Mouse (Mus musculus): ENCODE measurements around the gene Ddx42.
"Not testable (repeated sequence)": the region's sequence is repeated elsewhere in the genome, so short reads cannot be mapped to it uniquely, and the experiment has no call there.

The Ddx42 gene

DNA sequence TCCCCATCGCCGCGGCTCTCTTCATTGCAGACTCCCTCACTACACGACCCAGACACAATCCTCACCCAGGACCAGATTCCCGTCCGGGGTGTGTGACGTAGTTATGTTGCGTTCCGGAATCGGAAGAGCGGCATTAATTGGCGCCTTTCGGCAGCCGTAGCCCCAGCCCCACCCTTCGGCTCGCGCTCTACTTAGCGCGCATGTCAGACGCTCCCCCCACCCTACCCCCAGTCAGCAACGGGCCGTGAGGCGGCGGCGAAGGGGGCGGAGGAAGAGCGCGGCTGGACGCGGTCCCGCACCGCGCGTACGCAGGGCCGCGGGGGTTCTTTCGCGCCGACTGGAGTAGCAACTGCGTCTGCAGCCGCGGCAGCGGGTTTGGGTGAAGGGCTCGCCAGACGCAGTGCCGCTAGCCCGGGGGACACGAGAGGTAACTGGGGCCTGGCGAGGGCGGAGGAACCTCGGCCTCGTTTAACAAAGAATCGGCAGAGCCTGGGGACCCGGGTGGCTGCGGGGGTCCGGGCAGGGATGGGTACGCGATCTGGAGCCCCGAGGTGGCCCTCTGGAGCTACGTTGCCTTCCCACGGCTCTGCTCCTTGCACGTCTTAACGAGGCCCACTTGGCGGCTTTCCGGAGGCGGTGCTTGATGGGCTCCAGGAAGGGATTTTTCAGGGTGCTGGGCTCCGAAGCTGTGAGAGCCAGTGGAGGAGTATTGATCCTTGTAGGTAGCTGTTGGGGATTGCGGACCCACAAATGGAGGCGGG, at the start of gene Ddx42:
Ddx42 (plus strand) TSS at position 197 of the 761 bp plus-strand sequence.
- peak; percentile 92 for DNase-seq (ENCODE audit: low spot score)

DNA sequence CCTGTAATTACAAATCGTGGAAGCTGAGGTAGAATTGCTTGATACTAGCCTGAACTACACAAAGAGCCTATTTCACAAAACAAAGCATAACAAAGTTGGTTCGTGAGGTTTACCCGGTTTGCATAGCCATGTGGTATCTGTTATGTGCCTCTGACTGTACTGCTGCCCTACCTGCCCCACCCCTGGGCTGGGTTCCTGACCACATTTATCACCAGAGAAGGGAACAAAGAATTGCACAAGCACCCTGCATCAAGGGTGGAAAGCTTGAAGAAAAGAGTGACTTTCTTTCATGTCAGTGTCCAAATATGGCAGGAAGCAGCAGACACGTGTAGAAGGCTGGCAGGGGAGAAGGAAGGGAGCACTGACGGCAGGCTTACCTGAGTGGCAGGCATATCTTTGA, 49.3 kb upstream of the Ddx42 start:
- DNase-seq (ENCODE audit: low spot score): no peak

DNA sequence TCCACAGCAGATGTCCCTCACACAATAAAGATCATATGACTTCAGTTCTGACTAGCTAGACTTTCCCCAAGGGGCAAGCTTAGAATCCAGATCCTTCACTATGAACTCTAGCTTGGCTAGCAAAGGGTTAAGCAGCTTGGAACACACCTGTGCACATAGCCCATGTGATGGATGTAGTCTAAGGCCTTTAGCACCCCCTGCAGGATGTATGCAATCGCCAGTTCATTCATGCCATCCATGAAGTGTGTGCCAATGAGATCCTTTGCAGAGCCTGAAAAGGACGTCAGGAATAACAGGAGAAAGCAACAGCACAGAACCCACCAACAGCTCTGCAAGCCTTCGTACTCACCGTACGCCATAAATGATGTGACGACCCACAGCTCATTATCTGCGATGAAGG, 45.9 kb upstream of the Ddx42 start:
- DNase-seq (ENCODE audit: low spot score): no peak

DNA sequence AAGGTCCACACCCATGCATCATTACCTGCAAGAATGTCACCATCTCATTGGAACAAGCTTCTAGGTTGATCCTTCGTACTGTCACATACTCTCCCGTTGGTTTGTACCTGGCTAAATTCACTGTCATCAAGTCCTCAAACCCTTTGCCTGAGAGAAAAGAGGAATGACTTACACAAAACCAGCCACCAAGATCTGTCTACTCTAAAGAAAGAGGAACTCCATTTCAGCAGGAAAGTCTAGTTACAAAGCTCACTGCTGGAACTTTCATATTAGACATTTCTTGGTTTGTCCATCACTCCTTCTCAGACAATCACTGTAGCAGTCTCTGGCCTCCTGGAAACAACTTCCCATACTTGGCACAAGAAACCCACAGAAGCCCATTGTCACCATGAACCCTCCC, 43.5 kb upstream of the Ddx42 start:
- DNase-seq (ENCODE audit: low spot score): no peak

DNA sequence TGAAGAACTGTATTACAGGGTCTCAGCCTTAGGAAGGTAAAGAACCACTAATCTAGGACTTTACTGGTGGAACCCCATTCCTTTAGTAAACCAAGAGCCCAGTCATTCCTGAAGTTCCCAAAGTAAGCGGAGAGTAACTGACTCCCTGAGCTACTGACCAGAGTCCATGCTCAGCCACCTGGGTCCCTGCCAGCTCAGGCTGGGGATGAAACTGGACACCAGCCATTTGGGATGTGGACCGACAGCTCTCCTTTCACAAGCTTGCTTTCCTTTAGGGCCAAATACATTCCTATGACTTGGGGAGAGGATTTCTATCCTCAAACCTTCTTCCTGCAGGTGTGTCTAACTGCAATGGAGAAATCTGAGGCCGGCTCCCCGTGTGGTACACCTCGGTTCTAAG, 42.4 kb upstream of the Ddx42 start:
- no peak for DNase-seq (ENCODE audit: low spot score)

DNA sequence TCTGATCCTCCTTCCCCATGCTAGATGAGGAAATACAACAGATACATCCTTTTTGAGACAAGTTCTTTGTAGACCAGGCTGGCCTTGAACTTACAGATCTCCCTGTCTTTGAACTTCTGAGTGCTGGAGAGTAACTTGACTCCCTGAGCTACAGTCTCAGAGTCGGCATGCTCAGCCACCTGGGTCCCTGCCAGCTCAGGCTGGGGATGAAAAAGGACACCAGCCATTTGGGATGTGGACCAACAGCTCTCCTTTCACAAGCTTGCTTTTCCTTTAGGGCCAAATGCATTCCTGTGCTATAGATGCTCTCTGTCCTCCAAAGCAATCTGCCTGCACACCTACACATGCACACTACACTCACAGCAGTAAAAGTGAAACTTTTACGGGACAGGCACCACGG, 41.6 kb upstream of the Ddx42 start:
- DNase-seq (ENCODE audit: low spot score): no peak

DNA sequence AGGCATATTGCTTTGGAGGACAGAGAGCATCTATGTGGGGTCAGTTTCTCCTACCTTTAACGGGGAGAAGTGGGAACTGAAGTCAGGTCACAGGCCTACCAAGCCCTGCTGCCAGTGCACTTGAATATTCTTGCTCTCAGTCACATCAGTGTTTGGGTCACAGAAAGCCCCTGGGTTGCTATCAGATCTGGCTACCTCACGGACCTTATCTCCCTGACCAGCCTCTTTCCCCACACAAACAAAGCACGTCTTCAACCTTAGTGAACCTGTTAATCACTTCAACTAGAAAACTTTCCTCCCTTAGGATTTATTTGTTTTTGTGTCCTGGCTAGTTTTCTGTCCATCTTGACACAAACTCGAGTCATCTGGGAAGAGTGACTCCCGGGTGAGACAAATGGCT, 40.4 kb upstream of the Ddx42 start:
- no peak for DNase-seq (ENCODE audit: low spot score)

DNA sequence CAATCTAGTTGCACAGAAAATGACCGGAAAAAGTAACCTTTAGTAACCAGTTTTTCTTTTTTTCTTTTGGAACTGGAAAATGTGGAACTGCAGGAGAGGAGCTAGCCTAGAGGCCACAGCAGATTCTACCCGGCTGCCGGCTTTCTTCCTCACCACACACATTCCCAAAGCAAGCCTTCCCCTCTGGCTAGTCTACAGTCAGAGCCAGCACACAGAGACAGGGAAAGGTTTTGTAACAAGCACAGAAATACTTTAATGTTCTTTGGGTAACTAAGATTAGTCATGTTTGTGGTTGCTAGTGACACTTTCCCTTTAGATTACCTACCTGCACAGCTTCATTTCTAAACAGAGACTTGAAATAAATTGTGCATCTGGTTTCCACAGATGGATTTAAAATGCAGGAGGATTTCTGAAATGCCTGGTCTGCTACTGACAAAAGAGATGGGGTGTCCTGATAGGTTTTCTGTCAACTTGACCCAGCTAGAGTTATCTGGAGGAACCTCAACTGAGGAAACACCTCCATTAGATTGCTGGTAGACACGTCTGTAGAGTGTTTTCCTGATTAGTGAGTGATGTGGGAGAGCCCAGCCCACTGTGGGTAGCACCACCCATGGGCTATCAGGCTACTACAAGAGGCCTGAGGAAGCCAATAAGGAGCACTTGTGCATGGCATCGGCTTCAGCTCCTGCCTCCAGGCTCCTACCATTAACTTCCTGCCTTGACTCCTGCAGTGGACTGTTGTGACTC, 38.5 kb upstream of the Ddx42 start:
- DNase-seq (ENCODE audit: low spot score): no peak

DNA sequence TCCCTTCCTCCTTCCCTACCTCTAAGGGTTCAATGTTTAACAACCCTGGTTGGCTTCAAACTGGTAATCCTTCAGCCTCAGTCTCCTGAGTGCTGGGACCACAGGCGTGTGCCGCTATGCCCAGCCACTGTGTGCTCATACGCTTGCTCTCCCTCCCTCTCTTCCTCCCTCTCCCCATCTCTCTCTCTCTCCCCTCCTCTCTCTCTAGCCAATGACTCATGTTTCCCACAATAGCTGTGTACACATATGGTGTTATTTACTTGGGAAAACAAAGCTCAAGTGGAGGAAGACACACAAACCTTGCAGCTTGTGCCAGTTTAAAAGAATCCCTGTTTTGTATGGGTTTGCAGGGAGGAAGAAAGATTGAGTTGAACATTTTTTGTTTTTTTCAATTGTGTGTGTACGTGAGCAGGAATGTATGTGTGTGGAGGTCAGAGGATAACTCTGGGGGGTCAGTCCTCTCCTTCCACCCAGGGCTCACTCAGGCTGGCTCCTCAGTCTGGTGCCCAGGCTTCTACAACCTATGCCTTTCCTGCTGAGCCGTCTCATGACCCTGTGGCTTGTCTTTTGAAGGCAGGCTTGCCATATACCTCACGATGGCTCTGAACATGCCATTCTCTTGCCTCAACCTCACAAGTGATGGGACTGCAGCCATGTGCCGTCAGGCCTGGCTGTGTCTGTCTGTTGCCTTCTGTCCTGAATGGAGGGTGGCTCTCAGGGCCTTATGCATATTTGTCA, 36.8 kb upstream of the Ddx42 start:
- no peak for DNase-seq (ENCODE audit: low spot score)

DNA sequence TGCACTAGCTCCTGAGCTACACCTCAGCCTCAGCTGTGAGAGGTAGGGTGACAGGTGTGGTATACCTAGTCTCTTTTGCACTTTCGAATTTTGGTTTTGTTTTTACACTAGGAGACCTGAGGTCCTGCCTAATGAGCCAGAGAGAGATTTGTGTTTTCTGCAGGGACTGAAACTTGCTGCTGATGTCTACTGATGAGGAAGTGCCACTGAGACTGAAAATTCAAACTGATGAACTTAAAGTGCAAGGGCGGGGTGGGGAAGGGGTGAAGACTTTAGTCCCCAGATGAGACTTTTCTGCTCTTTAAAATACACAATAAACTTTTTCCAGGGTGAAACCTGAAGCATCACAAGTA, 36.3 kb upstream of the Ddx42 start:
- no peak for DNase-seq (ENCODE audit: low spot score)

DNA sequence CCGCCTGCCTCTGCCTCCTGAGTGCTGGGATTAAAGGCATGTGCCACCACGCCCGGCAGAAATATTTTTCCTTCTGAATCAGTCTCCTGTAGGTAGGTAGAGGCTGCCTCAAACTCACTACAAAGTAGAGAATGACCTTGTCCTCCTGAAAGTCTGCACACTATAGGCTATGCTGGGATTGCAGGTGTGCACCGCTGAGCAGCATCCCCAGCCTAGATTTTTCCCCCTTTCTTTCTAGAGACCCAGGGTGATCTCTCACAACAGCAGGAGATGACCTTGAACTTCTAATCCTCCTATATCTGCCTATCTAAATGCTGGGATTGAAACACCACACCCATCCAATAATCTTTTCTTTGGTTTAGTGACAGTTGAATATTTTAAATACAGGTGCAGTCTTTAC, 29.4 kb upstream of the Ddx42 start:
- DNase-seq (ENCODE audit: low spot score): no peak

DNA sequence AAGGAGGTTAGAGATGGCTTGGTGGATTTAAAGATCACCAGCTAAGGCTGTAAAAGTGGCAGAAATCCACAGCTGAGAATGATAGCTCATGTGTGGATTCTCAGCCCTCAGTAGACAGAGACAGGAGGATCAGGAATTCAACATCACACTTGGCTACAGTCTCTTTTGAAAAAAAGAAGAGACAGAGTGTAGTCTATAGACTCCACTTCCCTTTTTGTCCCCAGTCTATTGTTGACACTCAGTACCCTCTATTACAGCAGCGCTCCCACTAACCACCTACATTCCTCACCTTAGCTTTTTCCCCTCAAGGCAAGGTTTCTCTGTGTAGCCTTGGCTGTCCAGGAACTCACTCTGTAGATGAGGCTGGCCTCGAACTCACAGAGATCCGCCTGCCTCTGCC, 25.0 kb upstream of the Ddx42 start:
- no peak for DNase-seq (ENCODE audit: low spot score)

DNA sequence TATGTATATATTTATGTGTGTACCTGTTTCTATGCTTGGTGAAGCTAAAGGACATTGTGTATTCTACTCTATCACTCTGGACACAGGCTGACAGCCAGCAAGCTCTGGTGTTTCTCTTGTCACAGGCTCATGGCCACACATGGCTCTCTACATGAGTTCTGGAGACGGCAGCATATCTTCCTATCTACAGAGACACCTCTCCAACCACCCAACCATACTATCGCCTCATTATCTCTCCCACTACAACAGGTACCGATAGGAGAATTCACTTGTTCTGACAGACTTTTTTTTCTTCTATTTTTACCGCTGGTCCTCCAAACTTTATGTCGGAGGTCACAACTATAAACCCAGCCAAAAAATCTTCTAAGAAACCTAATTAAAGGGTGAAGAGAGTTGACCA, 24.5 kb upstream of the Ddx42 start:
- DNase-seq (ENCODE audit: low spot score): no peak

DNA sequence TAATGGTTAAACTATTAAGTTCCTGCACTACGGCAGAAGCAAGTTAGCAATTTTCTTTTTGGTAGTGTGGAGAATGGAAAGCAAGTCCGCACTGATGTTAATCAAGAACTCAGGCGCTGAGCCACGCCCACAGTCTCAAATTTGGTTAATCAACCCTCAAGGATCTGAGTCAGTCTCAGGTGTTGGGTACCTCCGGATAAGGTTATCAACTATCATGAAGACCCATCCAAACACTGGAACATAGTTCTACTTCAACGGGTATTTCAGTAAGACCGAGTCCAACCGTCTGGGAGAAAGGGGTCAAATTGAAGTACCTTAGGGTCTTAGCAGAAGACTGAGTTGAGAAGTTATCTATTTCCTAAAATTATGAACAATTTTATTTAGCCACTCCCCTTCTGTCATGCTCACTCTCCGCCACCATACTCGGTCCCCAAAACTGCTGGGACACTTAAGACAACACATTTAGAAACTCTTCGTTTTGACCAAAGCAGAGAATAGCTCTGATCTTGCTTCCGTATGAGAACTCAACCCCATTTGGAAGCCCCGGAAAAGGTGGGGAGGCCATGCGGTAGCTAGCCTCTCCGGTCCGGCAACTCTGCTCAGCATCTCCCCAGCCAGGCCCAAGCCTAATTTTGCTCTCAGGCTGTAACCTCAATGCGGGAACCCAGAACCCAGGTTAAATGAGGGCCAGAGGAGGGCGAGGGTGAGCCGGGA, 23.9 kb upstream of the Ddx42 start:
- DNase-seq (ENCODE audit: low spot score): no peak

DNA sequence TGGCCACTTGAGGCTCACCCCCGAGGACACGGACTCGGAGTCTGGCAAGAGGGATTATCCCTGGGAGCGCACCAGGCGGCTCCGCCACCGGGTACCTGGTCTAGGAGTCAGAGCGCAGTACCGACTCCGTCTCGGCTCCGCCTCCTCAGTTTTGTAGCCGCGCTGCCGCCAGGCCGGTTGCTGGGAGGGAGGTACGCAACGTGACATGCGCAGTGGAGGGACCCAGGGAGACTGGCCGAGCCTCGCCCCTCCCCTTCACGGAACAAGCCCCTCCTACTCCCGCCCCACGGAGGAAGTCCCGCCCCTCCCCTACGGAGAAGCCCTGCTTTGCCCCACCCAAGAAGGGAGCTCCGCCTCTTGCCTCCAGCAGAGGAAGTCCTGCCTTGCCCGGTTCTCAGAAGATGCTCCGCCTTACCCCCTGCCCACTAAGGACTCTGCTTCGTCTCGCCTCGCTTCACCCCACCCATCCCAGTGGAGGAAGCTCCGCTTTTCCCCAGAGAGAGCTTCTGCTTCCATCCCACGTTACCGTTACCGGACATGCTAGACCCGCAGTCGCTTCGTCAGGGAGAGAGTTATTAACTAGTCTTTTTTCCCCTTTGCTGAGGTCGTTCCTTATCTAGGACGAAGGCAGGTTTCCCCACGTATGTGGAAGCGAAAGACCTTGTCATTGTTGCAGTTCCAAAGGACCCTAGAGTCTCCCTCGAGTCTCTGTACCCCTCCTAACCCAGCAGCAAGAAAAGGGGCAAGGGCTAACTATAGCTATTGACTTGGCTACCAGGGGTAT, 23.2 kb upstream of the Ddx42 start:
- DNase-seq (ENCODE audit: low spot score): peak; percentile 98

DNA sequence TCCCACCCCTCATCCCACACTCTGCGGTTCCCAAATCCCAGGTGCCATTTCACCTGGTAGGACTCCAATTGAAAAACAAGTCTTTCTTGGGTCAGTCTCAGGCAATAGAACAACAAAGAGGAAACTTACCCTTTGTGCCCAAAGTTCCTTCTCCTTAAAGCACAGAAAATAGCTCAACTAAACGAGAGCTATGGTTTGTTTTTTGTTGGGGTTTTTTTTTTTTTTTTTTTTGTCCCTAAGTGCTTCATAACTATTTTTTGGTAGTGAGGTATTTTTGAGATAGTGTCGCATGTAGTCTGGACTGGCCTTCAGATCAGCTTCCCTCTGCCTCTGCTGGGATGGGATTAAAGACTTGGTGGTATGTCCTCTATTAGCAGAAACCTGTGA, 22.6 kb upstream of the Ddx42 start:
- no peak for DNase-seq (ENCODE audit: low spot score)

DNA sequence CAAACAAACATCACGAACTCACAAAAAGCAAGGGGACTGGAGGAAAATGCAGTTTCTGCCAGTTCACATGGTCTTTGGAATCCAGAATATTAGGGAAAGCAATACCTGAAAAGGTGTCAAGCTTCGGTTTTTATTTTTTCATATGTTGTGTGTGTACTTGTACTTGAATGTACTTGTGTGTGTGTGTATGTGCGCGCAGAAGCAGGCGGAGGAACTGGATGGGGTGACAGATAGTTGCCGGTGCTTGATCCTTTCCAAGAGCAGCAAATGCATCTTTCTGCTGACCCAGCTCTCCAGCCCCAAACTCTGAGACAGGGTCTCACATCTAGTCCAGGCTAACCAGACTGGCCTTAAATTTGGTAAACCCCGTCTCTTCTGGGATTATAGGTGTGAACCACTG, 21.8 kb upstream of the Ddx42 start:
- DNase-seq (ENCODE audit: low spot score): no peak

DNA sequence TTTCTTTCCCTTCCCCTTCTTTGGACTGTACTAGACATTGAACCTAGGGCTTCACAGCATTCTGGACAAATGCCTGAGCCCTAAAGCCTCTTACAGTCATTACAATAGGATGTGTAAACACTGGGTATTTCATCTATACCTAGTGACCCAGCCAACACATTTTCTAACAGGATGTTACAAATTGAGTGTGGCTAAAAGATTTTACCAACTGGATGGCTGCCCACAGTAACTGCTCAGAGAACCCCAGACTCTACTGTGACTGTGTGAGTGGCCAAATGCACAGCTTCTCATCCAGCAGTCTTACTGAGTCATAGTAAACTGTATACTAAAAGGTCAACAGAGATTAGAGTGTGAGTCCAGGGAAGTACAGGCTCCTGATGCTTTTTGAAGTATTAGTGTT, 21.4 kb upstream of the Ddx42 start:
- DNase-seq (ENCODE audit: low spot score): no peak

DNA sequence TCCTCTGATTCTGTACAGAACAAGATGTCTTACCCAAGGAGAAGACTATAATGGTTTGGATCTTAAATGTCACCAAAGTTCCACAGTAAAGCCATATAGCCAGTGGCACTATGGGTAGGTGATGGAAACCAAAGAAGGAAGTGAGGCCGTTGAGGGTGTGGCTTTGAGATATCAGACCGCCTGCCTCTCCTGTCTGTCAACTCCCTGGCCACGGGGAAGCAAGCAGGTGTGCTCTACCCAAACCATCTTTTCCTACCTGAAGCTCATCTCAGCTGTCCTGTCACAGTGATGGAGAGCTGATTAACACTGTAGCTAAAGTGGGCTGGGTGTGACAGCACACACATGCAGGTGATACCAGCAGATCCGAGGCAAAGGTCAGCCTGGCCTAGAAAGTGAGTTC, 18.4 kb upstream of the Ddx42 start:
- no peak for DNase-seq (ENCODE audit: low spot score)

DNA sequence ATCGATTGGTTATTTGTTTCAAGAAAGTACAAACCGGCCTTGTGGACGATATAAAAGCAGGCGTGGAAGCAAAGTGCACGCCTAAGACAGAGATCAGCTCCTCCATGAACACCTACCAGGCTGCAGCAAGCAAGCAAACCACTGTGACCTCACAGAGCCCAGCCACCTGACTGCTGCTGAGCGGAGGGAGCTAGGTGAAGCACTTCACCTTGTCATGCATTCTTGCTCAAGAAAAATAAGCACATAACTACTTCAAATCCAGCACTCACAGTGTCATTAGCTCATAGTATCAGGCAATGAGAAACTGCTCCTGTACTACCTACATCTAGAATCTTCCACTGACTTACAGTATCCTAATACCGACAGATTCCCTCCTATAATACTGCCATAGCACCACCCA, 16.7 kb upstream of the Ddx42 start:
- DNase-seq (ENCODE audit: low spot score): not testable (repeated sequence)

DNA sequence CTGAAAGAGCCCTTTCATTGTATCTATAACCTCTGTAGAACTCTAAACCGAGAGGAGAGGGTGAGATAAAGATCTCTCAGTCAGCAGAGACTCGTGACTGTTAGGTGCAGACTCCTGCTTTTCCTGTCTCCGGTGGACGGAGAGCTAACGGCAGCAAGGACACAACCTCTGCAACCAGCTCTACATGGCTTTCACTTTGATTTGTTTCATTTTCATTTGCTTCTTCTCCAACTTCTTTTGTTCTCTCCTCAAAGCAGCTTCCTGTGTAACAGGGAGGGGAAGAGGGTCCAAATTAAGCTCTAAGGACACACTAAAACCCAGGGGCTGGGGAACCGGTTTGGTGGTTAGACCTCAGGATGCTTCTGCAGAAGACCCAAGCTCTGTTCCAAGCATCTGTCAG, 16.0 kb upstream of the Ddx42 start:
- DNase-seq (ENCODE audit: low spot score): no peak
